Mouse (Mus musculus) right cerebral cortex, postnatal 36 days (tissue): ENCODE data around the gene E330034G19Rik.
"Not testable (repeated sequence)": the region's sequence is repeated elsewhere in the genome, so short reads cannot be mapped to it uniquely, and the experiment has no call there.

ENCODE experiments used
- DNase-seq, 2 experiments: peaks; one replicate each; pipeline ENCODE4 v3.0.0; 2022; ENCODE audit warnings: low spot score in 2 of 2, mixed read lengths in 1 of 2

Gene E330034G19Rik

GRCm38 (mm10) chr14:24292914-24293313 is at the start of gene E330034G19Rik:
Gene E330034G19Rik (plus strand): TSS chr14:24293214.
- no peak for DNase-seq

- DNase-seq, result no peak
Observed at GRCm38 (mm10) chr14:24244330-24245176, 48.5 kb upstream of the E330034G19Rik start.

GRCm38 (mm10) chr14:24245177-24246081 is 47.6 kb upstream of the E330034G19Rik start, which contains the start of gene Dlg5:
Gene Dlg5 (minus strand): TSS chr14:24245920.
- peak; percentile 24 to 38 for DNase-seq

- DNase-seq, result no peak
Observed at GRCm38 (mm10) chr14:24249926-24250325, 43.1 kb upstream of the E330034G19Rik start.

GRCm38 (mm10) chr14:24251326-24251725 is 41.7 kb upstream of the E330034G19Rik start:
- DNase-seq, result no peak

- no peak for DNase-seq
Observed at GRCm38 (mm10) chr14:24253611-24254202, 39.3 kb upstream of the E330034G19Rik start.

- no peak for DNase-seq
Observed at GRCm38 (mm10) chr14:24255956-24256355, 37.1 kb upstream of the E330034G19Rik start.

GRCm38 (mm10) chr14:24260391-24260790 is 32.6 kb upstream of the E330034G19Rik start:
- no peak for DNase-seq

- DNase-seq, result no peak
Observed at GRCm38 (mm10) chr14:24262382-24262781, 30.6 kb upstream of the E330034G19Rik start.

- DNase-seq, result no peak
Observed at GRCm38 (mm10) chr14:24262915-24263314, 30.1 kb upstream of the E330034G19Rik start.

- DNase-seq, result no peak
Observed at GRCm38 (mm10) chr14:24269571-24269970, 23.4 kb upstream of the E330034G19Rik start.

- no peak for DNase-seq
Observed at GRCm38 (mm10) chr14:24273575-24273974, 19.4 kb upstream of the E330034G19Rik start.

- no peak for DNase-seq
Observed at GRCm38 (mm10) chr14:24275534-24275933, 17.5 kb upstream of the E330034G19Rik start.

- no peak for DNase-seq
Observed at GRCm38 (mm10) chr14:24281278-24281677, 11.7 kb upstream of the E330034G19Rik start.

GRCm38 (mm10) chr14:24282276-24282675 is 10.7 kb upstream of the E330034G19Rik start:
- DNase-seq, result no peak

- no peak for DNase-seq
Observed at GRCm38 (mm10) chr14:24286136-24286535, 6.9 kb upstream of the E330034G19Rik start.

- DNase-seq, result no peak
Observed at GRCm38 (mm10) chr14:24290726-24291125, 2.3 kb upstream of the E330034G19Rik start.

GRCm38 (mm10) chr14:24293631-24294030 is 617 bp downstream of the E330034G19Rik start:
- no peak for DNase-seq

GRCm38 (mm10) chr14:24302126-24302525 is 9.1 kb downstream of the E330034G19Rik start:
- DNase-seq, result not testable (repeated sequence)

GRCm38 (mm10) chr14:24306667-24307066 is 13.7 kb downstream of the E330034G19Rik start:
- DNase-seq, result no peak

- DNase-seq, result no peak
Observed at GRCm38 (mm10) chr14:24307146-24307545, 14.1 kb downstream of the E330034G19Rik start.

- DNase-seq, result peak; percentile 44 to 51
Observed at GRCm38 (mm10) chr14:24311110-24311509, 18.1 kb downstream of the E330034G19Rik start.
